16 mouse cellular contexts compared by ENCODE assay signal in genomic region chr2:34014868-34015639, GRCm38 (mm10).
DNase-seq lines count a peak whose midpoint lies in the region; ATAC-seq lines count a peak whose summit lies in the region.
"Had no signal": no experiment of that assay in that cellular context is flagged by ENCODE, and none has a peak within 500 bp of the region (broad histone marks: within the 10 kb centered on the region; RNA-seq: fewer than 3 reads in every experiment).

No protein-coding gene starts in this region.

- 64% methylated on average over 8 of the region's 8 CpGs for WGBS in forebrain, embryonic 10.5 days
- 34% methylated on average over 8 of the region's 8 CpGs for WGBS in forebrain, embryonic 16.5 days
- WGBS in liver, embryonic 11.5 days: 74% methylated on average over 8 of the region's 8 CpGs
- 29% methylated on average over 8 of the region's 8 CpGs for WGBS in forebrain, embryonic 14.5 days
- 51% methylated on average over 8 of the region's 8 CpGs for WGBS in midbrain, embryonic 15.5 days

- no peak overlapping the region for H3K4me2 ChIP-seq in forebrain, embryonic 16.5 days (ENCODE audit: low read length)
- no peak overlapping the region for H3K4me2 ChIP-seq in liver, embryonic 11.5 days
- no peak overlapping the region for H3K4me2 ChIP-seq in forebrain, embryonic 14.5 days (ENCODE audit: low read length)
- no peak overlapping the region for H3K4me2 ChIP-seq in midbrain, embryonic 15.5 days
- H3K4me2 ChIP-seq: liver, embryonic 15.5 days; midbrain, embryonic 12.5 days; neural tube, embryonic 12.5 days had no signal

- peaks cover 29% of the 10 kb centered on the region for H3K4me1 ChIP-seq in forebrain, embryonic 10.5 days
- H3K4me1 ChIP-seq in forebrain, embryonic 16.5 days (replicated peaks; ENCODE audit: control insufficient read depth, insufficient read depth, low read length): peaks cover 19% of the 10 kb centered on the region
- H3K4me1 ChIP-seq in liver, embryonic 11.5 days (replicated peaks; ENCODE audit: control insufficient read depth, insufficient read depth, low read length): no peaks in the 10 kb centered on the region
- H3K4me1 ChIP-seq in forebrain, embryonic 14.5 days (ENCODE audit: control insufficient read depth, insufficient read depth, low read length): peaks cover 19% of the 10 kb centered on the region
- H3K4me1 ChIP-seq in midbrain, embryonic 15.5 days: peaks cover 23% of the 10 kb centered on the region
- H3K4me1 ChIP-seq: heart, embryonic 10.5 days; liver, embryonic 15.5 days had no signal

- H3K9ac ChIP-seq in forebrain, embryonic 16.5 days (replicated peaks; ENCODE audit: low read depth, low read length): no peak overlapping the region
- H3K9ac ChIP-seq in liver, embryonic 11.5 days (ENCODE audit: low read depth, low read length): no peak overlapping the region
- H3K9ac ChIP-seq in forebrain, embryonic 14.5 days (ENCODE audit: low read length): 0 out of 2 replicates have a peak overlapping the region, but pooled peaks have one; percentile 8
- H3K9ac ChIP-seq in midbrain, embryonic 15.5 days: no peak overlapping the region
- H3K9ac ChIP-seq: liver, embryonic 15.5 days; midbrain, embryonic 12.5 days; neural tube, embryonic 12.5 days had no signal

- no peak for ATAC-seq in forebrain, embryonic 16.5 days
- no peak for ATAC-seq in liver, embryonic 11.5 days (replicated peaks; ENCODE audit: low FRiP score)
- no peak for ATAC-seq in forebrain, embryonic 14.5 days
- no peak for ATAC-seq in midbrain, embryonic 15.5 days (replicated peaks)
- ATAC-seq: Patski had no signal

- no peak overlapping the region for H3K4me3 ChIP-seq in forebrain, embryonic 10.5 days
- no peak overlapping the region for H3K4me3 ChIP-seq in forebrain, embryonic 16.5 days (replicated peaks; ENCODE audit: low read length)
- H3K4me3 ChIP-seq in liver, embryonic 11.5 days (ENCODE audit: low read depth, low read length): no peak overlapping the region
- no peak overlapping the region for H3K4me3 ChIP-seq in forebrain, embryonic 14.5 days (ENCODE audit: low read depth, low read length)
- no peak overlapping the region for H3K4me3 ChIP-seq in midbrain, embryonic 15.5 days
- H3K4me3 ChIP-seq: heart, embryonic 10.5 days; liver, embryonic 15.5 days; midbrain, embryonic 12.5 days; neural tube, embryonic 12.5 days had no signal

- no peaks in the 10 kb centered on the region; the same call in none of the 2 replicates for H3K27me3 ChIP-seq in forebrain, embryonic 10.5 days (ENCODE audit: poor library complexity, severe bottlenecking)
- H3K27me3 ChIP-seq in forebrain, embryonic 16.5 days (replicated peaks; ENCODE audit: control insufficient read depth, insufficient read depth, low read length): no peaks in the 10 kb centered on the region
- no peaks in the 10 kb centered on the region for H3K27me3 ChIP-seq in liver, embryonic 11.5 days (replicated peaks; ENCODE audit: control insufficient read depth, insufficient read depth, low read length)
- no peaks in the 10 kb centered on the region; the same call in 1 of the 2 replicates for H3K27me3 ChIP-seq in forebrain, embryonic 14.5 days (replicated peaks; ENCODE audit: control insufficient read depth, insufficient read depth, low read length)
- no peaks in the 10 kb centered on the region for H3K27me3 ChIP-seq in midbrain, embryonic 15.5 days (replicated peaks)
- H3K27me3 ChIP-seq: liver, embryonic 15.5 days; midbrain, embryonic 12.5 days; neural tube, embryonic 12.5 days; Patski had no signal

- no peaks in the 10 kb centered on the region for H3K9me3 ChIP-seq in forebrain, embryonic 10.5 days
- no peaks in the 10 kb centered on the region for H3K9me3 ChIP-seq in forebrain, embryonic 16.5 days (ENCODE audit: control insufficient read depth, low read length)
- H3K9me3 ChIP-seq in liver, embryonic 11.5 days (ENCODE audit: control insufficient read depth, low read length): no peaks in the 10 kb centered on the region
- H3K9me3 ChIP-seq in forebrain, embryonic 14.5 days (replicated peaks; ENCODE audit: control insufficient read depth, low read length): no peaks in the 10 kb centered on the region
- no peaks in the 10 kb centered on the region for H3K9me3 ChIP-seq in midbrain, embryonic 15.5 days
- H3K9me3 ChIP-seq: heart, embryonic 10.5 days; liver, embryonic 15.5 days; midbrain, embryonic 12.5 days; neural tube, embryonic 12.5 days had no signal

- peak overlapping the region; percentile 72 for H3K27ac ChIP-seq in forebrain, embryonic 10.5 days
- no peak overlapping the region for H3K27ac ChIP-seq in forebrain, embryonic 16.5 days (ENCODE audit: low read length)
- no peak overlapping the region for H3K27ac ChIP-seq in liver, embryonic 11.5 days (ENCODE audit: low read depth, low read length)
- H3K27ac ChIP-seq in forebrain, embryonic 14.5 days (ENCODE audit: low read depth, low read length): no peak overlapping the region
- peak overlapping the region; percentile 78 for H3K27ac ChIP-seq in midbrain, embryonic 15.5 days
- H3K27ac ChIP-seq: heart, embryonic 10.5 days; liver, embryonic 15.5 days; neural tube, embryonic 12.5 days had no signal

- H3K36me3 ChIP-seq in forebrain, embryonic 10.5 days (replicated peaks): no peaks in the 10 kb centered on the region
- no peaks in the 10 kb centered on the region; the same call in 1 of the 2 replicates for H3K36me3 ChIP-seq in forebrain, embryonic 16.5 days (ENCODE audit: control insufficient read depth, insufficient read depth)
- no peaks in the 10 kb centered on the region for H3K36me3 ChIP-seq in liver, embryonic 11.5 days (ENCODE audit: control insufficient read depth, insufficient read depth, low read length)
- no peaks in the 10 kb centered on the region for H3K36me3 ChIP-seq in forebrain, embryonic 14.5 days (ENCODE audit: control insufficient read depth, insufficient read depth, low read length)
- H3K36me3 ChIP-seq in midbrain, embryonic 15.5 days (replicated peaks): no peaks in the 10 kb centered on the region
- H3K36me3 ChIP-seq: heart, embryonic 10.5 days; liver, embryonic 15.5 days; midbrain, embryonic 12.5 days; neural tube, embryonic 12.5 days had no signal

- no peak for DNase-seq in forebrain, embryonic 10.5 days (ENCODE audit: extremely low spot score, low spot score)
- peak; percentile 24 for DNase-seq in liver, embryonic 11.5 days (ENCODE audit: low spot score)
- DNase-seq in liver: no peak
- DNase-seq in forebrain, embryonic 14.5 days (ENCODE audit: low spot score): no peak
- DNase-seq in embryo, embryonic 9.5 days (ENCODE audit: extremely low spot score): no peak
- no peak for DNase-seq in heart, adult 9 months (ENCODE audit: low spot score in 2 of 2)
- DNase-seq: heart, postnatal 36 days; kidney, adult 18-20 months; thymus, postnatal 14 days had no signal

Comparison
In these comparisons a context has a peak if more than half of its experiments do, and no peak if none do; other contexts are left out.
1. H3K27ac ChIP-seq: peak in forebrain, embryonic 10.5 days (single experiment) and midbrain, embryonic 15.5 days (single experiment); none in forebrain, embryonic 16.5 days (single experiment), liver, embryonic 11.5 days (single experiment) and forebrain, embryonic 14.5 days (single experiment).